Mouse (Mus musculus) megakaryocyte progenitor cell, adult 5-6 weeks (primary cell): Measurements from ENCODE around the gene Ckm. TPM values are rescaled to one million over a fixed set of nuclear protein-coding genes. Genes with fewer than 3 reads are reported as not detected.

Source experiments
- ATAC-seq: replicated peaks from 2 replicates; pipeline ENCODE4 v1.8.0; 2016; ENCODE audit warnings: mild to moderate bottlenecking, moderate TSS enrichment, inconsistent platforms; ENCODE audit not compliant: poor library complexity
- total RNA-seq, 2 experiments: library from RNA; stranded (forward) in 1 of 2; stranded (reverse) in 1 of 2; fragments of 157-497, 149-512 nt in 1 of 2; fragments of 200-1000 nt in 1 of 2; gene quantifications; 2 replicates each; pipeline versions ENCODE4 v1.2.3 to v1.2.4; 2015 to 2017

The Ckm gene
- total RNA-seq, 2 experiments from 2014 or later, result 0.94 to 1.4 TPM

DNA sequence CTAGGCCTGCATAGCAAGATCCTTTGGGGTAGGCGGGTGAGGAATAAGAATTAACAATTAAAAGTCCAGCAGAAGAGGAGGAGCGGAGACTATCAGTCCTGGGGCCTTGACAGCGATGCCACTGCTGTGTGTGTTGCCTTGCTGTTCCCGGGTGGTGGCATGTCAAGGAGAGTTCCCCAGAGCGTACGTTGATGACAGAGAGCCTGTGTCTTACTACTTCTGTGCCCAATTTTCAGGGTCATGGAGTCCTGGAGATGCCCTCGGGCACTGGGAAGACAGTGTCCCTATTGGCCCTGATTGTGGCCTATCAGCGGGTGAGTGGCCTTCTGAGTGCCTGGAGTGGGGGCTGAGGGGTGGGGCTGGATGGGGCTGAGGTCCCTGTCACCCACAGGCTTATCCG, 20.9 kb upstream of the Ckm start:
- no peak for ATAC-seq

DNA sequence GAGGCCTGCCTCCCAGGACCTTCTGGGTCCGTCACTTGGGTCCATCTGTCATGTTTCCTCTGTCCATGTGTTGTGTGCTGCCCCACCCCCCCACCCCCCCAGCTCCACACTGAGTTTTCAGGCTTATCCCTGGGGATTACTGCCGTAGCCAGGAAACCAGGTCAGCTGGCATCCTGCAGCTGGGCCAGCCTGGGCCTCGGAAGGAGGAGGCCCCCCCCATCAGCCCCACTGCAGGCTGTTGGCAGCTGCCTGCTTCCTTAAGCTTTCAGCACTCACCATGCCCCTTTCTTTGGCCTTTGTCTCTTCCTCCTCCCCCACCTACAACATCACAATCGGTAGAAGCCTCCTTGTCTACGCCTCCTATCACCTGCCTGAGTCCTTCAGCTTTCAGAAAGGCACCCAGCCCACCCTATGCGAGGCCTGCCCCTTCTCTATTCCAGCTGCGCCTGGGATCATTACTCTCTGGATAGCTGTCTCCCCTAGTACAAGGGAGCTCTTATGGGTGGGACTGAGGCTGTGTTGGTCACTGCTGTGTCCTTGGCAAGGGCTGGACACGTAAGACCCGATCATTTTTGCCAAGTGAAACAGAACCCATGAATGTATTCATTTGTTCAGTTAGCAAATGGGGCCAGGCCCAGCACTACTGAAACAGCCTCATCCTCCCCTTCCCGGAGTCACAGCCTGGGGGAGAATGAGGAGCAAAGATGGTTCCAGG, 15.7 kb upstream of the Ckm start:
- no peak for ATAC-seq

DNA sequence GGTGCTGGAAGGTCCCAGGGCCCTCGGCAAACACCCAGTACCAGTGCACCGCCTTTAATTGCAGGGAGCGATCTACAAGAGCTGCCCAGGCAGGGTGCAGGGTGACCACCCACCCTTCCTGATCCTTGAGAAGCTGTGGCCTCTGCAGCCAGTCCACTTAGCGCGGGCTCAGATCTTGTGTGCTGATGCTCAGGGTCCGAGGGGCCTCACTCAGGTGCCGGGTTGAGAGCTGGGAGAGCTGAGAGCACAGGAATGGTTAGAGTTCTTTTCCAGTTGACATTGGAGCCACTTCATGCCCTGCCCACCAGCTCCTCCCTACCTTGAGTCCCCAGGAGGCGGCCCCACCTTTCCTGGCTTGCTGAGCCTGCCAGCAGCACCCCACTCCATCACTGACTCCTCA, 10.1 kb upstream of the Ckm start:
- no peak for ATAC-seq

DNA sequence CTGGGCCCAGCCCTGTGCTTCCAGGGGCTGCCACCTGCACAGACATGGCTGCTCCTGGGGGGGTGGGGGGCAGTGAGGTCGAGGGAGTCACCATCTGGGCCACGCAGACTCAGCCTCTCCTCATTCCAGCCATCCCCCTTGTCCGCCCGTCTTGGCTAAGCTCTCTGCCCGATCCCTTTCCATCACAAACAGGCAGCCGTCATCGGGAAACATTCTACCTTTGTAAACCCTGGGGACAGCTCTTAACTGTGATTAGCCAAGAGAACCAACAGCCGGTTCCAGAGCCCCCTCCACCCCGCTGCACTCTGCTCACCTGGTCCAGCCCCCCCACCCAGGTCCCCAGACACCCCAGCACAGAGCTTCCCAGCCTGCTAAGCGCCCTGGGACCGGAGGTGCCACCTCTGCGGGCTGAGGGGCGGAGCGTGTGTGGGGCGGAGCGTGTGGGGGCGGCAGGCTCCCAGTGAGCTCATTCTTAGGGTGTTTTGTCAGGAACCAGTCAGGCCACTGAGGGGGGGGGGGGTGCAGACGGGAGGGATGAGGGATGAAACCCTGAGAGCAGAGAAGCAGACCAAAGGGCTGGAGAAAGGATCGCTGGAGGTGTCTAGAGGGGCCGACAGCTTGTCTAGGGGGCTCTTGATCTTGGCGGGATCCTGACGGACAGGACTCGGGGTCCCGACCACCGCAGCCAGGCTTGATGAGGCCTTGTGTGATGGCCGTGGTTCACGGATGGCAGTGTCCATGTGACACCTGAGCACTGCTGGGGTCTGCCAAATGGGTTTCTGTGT, 4.9 kb upstream of the Ckm start:
- ATAC-seq, result peak; percentile 70

DNA sequence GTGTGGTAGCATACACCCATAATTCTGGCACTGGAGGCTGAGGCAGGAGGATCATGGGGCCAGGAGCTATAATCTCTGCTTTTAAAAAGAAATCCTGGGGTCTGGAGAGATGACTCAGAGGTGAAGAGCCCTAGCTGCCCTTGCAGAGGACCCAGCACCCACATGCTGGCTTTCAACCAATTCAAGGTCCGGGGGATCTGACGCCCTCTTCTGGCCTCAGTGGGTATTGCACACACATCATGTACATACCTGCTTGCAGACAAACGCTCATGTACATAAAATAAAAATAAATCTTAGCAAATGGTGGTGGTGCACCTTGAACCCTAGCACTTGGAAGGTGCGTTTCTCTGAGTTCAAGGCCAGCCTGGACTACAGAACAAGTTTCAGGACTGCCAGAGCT, 3.6 kb upstream of the Ckm start:
- no peak for ATAC-seq

DNA sequence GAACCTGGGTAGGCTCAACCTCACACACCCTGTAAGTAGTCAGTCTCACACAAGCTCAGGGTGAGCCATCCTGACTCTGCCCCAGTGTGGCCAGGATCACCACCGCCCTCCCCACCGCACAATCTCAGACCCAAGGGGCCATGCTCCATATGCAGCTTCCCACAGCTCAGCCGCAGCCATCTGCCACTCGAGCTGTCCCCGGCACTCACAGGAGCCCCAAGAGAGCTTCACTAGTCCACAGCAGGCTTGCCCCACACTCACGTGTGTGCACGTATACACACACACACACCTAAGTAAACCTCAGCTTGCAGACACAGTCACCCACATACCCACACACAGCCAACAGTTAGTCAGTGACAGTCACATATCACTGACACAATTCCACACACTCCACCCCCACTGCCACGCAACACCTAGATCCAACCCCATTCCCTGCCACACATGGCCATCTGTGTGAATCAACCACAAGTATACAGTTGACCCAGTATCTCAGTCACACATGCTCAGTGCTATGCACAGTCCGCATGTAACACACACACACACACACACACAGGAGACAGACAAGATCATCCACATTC, 2.0 kb upstream of the Ckm start:
- no peak for ATAC-seq

DNA sequence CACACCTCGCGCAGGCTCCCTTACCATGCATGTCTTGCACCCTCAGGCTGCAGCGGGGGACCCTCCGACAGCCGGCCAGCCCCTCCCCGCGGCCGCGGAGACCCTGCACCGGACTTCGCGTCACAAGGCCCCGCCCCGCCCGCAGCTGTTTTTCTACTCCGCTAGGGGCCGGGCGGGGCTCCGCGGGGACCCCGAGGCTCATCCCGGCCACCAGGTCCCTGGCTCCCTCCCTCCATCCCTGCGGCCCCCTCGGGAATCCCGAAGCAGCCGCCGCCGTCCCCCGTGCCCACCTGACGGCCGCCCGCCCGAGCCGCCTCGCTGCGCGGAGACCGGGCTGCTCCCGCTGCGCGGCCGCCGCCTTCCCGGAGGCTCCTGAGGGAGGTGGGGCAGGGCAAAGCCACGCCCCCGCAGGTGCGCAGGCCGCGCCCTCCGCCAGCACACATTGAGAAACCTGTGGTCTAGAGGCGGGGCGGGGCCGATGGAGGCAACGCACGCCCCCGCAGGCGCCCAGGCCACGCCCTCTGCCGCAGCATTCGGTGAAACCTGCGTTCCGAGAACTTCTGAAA, 762 bp upstream of the Ckm start, which contains the start of gene Klc3:
TSS of gene Klc3 (minus strand) at position 374 of the 566 bp plus-strand sequence.
- peak; percentile 67 for ATAC-seq

DNA sequence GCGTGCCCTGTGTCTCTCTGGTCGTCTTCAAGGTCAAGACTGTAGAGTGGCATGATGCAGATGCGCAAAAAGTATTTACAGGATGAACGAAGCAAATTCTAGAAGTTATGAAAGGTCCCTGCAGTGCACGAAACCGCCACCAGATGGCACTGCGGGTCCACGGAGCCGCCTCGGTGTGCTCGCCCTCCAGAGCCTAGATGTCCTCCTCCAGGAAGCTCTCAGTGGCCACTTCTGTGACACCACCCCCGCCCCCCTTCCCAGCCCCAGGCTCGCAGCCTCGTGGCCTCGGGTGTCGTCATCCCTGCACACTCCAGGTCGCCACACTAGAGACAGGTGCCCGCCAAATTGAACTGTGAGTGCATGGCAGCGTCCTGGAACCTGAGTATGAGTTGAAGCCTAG, 841 bp downstream of the Ckm start:
- peak; percentile 93 for ATAC-seq

DNA sequence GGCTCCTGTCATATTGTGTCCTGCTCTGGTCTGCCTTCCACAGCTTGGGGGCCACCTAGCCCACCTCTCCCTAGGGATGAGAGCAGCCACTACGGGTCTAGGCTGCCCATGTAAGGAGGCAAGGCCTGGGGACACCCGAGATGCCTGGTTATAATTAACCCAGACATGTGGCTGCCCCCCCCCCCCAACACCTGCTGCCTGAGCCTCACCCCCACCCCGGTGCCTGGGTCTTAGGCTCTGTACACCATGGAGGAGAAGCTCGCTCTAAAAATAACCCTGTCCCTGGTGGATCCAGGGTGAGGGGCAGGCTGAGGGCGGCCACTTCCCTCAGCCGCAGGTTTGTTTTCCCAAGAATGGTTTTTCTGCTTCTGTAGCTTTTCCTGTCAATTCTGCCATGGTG, 5.2 kb downstream of the Ckm start:
- no peak for ATAC-seq

DNA sequence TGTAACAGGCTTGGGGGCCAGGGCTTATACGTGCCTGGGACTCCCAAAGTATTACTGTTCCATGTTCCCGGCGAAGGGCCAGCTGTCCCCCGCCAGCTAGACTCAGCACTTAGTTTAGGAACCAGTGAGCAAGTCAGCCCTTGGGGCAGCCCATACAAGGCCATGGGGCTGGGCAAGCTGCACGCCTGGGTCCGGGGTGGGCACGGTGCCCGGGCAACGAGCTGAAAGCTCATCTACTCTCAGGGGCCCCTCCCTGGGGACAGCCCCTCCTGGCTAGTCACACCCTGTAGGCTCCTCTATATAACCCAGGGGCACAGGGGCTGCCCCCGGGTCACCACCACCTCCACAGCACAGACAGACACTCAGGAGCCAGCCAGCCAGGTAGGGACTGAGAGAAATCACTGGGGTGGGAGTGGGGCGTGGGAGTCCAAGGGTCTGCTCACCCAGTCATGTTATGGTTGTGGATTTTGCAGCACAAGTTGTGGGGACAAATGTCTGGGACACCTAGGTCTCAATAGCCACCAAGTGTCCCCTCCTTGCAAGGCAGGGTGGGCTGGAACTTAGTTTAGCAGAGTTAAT, 6.3 kb downstream of the Ckm start:
- no peak for ATAC-seq

DNA sequence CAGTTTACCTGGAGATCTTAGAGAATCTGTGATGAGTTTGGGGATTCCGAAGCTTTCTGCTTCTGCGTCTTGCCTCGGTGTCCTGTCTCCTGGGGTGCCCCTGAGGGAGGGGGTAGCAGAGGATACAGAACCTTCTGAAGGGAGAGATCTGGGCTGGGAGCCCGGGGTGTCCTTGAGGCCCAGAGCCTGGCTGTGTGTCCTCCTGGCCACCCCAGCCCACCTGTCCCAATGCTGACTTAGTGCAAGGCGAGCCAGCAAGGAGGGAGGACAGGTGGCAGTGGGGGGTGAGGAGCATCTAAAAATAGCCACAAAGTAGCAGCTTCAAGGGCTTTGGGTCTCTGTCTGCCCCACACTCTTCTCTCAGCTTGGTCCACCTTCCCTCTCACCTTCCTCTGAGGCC, 7.2 kb downstream of the Ckm start:
- ATAC-seq, result no peak

DNA sequence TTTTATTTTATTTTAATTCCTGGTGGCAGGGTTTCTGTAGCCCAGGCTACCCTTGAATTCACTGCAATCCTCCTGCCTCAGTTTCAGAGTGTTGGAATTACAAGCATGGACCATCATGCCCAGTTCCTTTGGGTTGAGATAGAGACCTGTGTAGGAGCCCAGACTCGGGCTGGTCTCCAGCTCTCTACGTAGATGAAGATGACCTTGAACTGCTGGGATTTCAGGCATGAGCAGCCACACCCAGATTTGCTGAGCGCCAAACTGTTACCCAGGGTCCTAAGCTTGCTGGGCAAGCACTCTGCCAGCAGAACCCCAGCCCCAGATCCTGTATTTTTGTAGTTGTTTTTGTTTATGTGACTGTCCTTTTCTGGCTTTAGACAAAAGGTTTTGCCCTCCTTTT, 8.9 kb downstream of the Ckm start:
- ATAC-seq, result no peak

DNA sequence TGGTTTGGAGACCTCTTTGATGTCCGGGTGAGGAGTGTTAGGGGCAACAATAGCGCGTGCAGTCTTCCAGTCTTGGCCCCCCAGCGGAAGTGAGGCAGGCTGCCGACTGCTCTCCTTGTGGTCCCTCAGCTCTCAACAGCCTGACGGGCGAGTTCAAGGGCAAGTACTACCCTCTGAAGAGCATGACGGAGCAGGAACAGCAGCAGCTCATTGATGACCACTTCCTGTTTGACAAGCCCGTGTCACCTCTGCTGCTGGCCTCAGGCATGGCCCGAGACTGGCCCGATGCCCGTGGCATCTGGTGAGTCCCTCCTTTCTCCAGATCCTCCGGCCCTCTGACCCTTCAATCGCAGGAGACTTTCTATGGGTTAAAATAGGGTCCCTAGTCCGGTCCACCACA, 12.0 kb downstream of the Ckm start:
- peak; percentile 21 for ATAC-seq

DNA sequence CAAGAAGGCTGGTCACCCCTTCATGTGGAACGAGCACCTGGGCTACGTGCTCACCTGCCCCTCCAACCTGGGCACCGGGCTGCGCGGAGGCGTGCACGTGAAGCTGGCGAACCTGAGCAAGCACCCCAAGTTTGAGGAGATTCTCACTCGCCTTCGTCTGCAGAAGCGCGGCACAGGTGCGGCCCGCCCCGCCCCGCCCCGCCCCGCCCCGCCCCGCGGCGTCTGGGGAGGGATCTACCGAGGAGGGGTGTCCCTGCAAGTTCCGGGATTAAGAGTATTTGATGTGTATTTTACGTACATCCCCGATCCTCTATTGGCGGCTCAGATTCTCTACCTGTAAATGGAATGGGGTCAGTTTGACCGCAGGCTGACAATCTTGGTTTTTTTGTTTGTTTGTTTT, 15.5 kb downstream of the Ckm start:
- no peak for ATAC-seq

DNA sequence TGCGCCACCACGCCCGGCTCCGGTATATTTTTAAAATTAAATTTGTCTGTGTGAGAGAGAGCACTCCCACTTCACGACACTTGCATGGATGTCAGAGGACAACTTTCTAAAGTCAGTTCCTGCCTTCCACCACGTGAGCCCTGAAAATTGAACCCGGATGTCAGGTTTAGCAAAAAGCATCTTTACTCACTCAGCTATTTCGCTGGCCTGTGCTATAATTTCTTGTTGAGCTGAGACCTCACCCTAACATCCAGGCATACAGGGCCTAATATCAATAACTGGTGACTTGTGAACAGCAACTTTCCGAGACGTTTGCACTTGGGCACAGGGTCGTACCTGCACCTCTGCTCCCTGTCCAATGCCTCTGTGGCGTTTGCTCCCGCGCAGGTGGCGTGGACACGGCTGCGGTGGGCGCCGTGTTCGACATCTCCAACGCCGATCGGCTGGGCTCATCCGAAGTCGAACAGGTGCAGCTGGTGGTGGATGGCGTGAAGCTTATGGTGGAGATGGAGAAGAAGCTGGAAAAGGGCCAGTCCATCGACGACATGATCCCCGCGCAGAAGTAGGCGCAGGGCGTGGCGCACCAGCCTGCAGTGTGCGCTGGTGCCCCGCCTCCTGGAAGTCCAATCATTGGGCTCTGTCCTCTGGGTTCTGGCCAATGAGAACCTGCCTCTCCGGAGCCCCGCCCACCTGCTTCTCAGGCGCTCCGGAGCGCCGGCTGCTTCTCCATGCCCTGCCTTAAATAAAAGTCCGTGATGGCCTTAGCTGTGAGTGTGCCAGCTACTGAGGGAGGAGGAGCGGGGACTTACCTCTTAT, 16.5 kb downstream of the Ckm start:
- ATAC-seq, result peak; percentile 96

DNA sequence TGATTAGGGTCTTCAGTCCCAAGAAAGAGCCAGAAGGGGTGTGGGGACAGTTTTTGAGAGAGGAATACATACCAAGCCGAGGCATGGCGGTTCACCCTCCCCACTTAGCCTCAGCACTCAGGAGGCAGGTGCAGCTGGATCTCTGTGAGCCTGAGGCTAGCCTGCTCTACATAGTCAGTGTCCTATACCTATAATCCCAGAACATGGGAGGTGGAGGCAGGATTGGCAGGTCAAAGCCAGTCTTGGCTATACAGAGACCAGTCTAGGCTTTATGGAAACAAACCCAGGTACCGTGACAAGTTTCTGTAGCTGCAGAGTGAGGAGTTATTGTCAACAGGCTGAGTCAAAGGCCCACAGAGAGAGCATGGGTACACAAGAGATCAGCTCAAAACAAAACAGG, 18.5 kb downstream of the Ckm start:
- ATAC-seq, result no peak

DNA sequence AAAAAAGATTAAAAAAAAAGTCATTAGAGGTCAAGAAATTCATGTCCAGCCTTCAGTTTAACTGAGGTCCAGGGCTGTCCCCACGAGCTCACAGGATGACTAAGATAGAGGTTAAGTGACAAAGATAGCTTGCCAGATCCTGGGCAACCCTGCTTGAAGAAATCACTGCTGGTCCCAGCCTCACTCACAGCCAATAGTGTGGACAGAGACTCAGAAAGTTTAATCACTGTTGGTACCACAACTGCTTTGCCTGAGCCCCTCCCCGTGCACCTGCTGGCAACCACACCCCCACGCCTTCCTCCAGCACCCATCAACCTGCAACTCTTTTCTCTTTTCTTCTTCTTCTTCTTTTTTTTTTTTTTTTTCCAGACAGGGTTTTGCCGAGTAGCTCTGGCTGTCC, 19.5 kb downstream of the Ckm start:
- ATAC-seq, result no peak

DNA sequence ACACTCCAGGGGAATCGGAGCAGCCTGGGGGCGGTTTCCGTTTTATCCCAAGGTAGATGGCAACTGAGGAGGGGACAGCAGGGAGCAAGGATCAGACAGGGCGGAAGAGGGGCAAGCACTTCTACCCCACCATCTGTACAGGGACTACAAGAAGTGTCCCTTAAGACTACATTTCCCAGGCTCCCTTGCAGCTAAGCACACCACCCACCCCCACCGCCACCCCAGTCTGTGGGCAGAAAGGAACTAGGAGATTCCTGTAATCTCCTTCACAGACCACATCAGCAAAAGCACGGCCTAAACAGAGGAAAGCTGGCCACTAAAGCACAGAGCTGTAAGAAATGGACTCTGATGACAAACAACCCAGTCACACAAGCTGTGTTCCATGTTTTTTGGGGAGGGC, 21.8 kb downstream of the Ckm start:
- ATAC-seq, result 0 out of 2 replicates have a peak, but pooled peaks have one; percentile 15

DNA sequence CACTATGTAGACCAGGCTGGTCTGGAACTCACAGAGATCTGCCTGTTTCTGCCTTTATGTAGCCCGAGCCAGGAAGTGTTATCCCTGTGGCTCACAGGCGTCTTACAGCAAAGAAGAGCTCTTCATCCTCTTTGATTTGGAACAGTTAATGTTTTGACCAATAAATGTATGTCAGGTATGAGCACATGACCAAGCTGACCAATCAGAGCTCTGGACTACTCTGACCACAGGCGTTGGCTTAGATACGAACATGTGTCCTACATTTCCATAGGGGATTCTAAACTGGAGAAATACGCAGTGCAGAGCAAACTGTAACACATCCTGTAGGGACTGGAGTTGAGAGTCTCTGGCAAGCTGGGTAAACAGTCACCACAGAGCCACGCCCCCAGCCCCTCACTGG, 22.3 kb downstream of the Ckm start:
- ATAC-seq, result no peak

DNA sequence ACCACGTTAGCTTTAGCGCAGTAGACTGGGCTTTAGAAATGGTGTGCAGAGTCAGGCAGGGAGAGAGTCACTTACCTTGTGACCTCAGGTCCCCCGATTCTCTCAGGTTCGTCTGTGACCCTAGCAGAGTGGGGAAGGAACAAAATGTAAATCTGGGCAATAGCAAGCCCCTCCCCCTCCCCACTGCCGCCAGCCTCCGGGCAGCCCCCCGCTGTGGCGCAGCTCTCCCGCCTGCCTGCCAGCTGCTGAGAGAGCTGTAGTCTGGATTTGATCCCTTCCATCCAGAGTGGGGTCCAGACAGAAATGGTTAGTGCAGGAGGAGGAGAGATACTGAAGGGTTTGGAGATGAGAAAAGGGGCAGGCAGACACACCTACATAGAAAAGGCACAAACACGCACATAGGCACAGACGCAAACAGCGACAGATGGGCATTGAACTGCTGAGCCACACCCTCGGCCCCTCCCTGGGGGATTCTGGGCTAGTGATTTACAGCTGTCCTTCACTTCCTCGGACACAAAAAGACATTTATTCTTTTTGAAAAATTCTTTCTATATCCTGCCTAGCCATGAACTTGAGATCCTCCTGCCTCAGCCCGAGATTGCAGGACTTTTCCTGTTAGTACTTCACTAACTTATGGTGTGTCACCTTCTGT, 23.5 kb downstream of the Ckm start:
- no peak for ATAC-seq
